Mouse (Mus musculus): ENCODE results near the gene Ttc21b. TPM values are rescaled to one million over a fixed set of nuclear protein-coding genes. Genes with fewer than 3 reads are reported as not detected.
"Not testable (repeated sequence)": the region's sequence is repeated elsewhere in the genome, so short reads cannot be mapped to it uniquely, and the experiment has no call there.

The Ttc21b gene
- total RNA-seq (2015; ENCODE audit: low replicate concordance) (0.42 TPM in 1 of 2 replicates, not detected in the other), total RNA-seq (2017; ENCODE audit: low replicate concordance) (1.0 TPM in 1 of 2 replicates, not detected in the other)

DNA sequence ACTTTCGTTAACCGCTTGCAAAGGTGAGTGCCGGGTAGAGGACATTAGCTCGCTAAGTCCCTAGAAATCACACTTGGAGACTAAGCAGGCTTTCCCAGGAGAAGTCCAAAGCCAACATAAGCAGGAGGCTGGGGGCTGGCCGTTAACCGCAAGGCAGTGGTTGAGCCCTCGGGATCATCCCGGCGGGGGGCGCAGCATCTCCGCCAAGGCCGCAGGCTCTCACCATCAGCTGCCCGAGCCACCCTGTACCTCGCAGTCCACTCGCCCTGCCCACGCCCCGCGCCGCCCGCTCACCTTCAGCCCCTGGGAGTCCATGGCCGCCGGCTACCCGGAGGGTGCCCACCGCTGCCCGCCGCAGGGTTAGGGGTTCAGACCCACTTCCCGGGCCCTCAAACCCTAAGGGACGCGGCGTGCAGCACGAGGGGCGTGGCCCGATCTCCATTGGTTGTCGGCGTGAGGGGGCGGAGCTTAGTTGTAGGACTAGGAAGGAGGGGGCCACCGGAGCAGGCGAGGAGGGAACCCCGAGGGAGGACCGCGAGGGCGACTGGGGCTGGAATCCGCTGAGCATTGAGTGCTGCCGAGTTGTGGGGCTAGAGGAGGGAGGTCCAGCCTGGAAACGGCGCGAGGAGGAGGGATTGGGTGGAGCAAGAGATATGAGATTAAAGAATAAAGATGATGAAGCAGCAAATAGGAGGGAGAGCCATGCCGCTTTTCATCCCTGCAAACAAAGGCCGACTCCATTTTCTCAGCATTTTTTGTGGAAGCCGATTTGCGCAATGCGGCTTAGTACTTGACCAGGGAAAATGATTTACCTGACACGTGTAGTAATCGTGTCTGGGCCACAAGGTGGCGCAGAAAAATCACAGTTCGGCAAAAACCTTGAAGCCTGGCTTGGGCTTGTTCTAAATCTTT lies at the start of gene Ttc21b:
Gene Ttc21b, minus strand, starts transcription at position 398 of the 912 bp plus-strand sequence.
- ATAC-seq (replicated peaks; ENCODE audit: low FRiP score, poor library complexity, severe bottlenecking): no peak

DNA sequence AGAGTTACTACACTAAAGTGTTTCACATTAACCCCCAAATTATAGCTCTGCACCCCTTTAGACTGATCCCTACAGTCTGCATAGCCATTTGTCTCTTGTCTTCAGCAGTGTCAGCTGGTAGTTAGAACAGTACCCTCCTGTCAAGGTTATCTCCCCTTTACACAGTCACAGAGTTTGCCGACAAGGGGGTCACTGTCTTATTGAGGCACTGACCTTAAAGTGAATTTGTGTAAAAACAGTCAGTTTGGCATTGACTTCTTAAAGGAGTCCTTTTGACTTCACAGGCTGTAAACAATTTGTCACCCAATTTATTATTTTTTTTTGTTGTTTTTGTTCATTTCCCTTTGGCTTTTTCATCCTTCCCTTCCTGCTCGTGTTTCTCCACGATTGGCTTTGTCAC lies 16.1 kb upstream of the Ttc21b start:
- ATAC-seq (replicated peaks; ENCODE audit: low FRiP score, poor library complexity, severe bottlenecking): no peak

DNA sequence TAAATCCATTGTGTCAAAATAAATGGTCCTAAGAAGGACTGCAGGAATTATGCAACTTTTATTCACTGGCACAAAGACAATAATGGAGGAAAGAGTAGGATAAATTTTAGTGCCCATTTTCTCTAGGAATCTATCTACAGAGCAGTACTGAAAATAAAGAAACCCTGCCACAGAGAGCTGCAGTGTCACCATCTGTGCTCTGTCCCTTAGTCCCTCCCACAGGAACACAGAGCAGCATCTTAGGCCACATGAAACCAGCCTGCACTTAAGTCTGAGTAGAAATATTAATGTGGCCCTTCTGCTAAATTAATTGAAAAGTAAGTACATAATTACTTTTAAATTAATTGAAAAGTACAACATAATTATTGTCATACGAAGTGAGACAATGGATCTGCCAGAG lies 12.4 kb downstream of the Ttc21b start:
- ATAC-seq (replicated peaks; ENCODE audit: low FRiP score, poor library complexity, severe bottlenecking): no peak

DNA sequence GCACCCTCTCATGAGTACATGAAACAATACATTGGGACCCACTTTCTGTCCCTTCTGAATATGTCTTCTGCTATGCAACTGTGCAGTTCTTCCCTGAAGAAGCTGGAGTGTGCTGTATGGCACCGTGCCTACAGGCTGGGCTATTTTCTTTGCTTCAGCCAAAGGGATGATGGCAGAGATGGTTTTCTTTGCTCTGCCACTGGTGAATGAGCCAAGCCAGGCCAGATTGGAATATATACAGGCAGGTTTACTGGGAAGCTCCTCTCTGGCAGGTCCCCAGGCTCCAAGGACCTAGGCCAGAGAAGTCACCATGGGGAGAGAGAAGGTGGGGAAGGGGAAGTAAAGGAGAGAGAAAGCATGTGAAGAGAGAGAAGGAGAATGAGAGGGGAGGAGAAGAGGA lies 16.1 kb downstream of the Ttc21b start:
- no peak for ATAC-seq (replicated peaks; ENCODE audit: low FRiP score, poor library complexity, severe bottlenecking)

DNA sequence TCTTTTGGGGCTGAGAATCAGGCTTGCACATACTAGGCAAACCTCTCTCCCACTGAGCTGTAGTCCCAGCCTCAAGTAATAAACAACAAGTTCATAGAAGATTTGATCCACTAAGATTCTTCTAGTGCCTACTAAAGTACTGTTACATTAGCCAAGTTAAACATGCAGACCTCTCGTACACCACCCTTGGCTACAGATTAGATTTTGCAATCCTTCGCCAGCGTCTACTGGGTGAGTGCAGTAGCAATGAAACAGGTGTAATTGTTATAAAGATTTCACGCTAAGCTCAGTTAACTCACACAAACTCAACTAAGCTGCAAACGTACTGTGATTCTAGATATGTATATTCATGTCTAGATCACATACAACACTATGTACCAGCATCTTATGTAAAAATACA lies 17.5 kb downstream of the Ttc21b start:
- ATAC-seq (replicated peaks; ENCODE audit: low FRiP score, poor library complexity, severe bottlenecking): no peak

DNA sequence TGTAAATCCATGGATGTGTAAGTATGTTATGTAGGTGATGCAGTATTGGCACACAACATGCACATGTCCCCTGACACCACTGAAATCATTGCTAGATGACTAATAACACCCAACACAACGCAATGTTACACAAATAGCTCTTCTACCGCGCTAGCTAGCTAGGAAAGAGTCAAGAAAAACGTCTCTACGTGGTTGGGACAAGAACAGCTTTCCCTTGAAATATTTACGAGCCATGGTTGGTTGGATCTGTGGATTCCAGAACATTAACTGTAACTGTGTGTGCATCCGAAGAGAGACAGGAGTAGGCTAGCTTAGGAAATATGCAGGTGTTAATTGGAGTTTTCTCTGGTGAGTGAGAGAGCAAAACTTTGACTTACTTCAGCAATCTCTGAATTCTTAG lies 35.5 kb downstream of the Ttc21b start:
- ATAC-seq (replicated peaks; ENCODE audit: low FRiP score, poor library complexity, severe bottlenecking): no peak

DNA sequence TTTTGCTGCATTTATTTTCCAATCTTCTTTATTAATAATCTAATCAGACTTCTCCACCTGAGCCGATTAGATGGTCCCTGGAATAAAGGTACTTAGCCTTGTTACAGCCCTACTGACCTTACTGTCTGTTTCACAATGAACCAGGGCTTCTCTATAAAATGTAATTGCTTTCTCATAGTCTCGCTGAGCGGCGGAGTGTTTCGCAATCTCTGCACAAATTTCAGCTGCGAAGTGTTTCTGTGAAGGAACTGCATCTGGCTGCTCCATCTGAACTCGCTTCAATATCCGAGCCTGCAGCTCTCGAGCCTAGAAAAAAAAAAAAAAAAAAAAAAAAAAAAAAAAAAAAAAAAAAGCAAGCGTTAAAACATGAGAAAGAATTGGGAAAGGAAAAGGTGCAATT lies 46.5 kb downstream of the Ttc21b start:
- no peak for ATAC-seq (replicated peaks; ENCODE audit: low FRiP score, poor library complexity, severe bottlenecking)

DNA sequence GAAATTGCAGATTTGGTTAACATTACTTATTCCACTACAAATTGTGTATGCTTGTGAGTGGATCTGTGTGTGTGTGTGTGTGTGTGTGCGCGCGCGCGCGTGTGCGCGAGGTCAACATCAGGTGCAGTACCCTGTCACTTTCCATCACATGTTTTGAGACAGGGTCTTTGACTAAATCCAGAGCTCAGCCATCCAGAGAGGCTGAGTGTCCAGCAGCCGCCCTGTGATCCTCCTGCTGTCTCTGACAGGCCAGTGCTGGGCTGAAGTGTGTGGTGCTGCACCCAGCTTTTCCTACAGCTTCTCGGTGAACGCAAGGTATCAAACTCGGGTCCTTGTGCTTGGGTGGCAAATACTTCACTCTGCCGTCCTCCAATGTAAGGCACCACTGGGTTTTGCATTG lies 47.1 kb downstream of the Ttc21b start:
- ATAC-seq (replicated peaks; ENCODE audit: low FRiP score, poor library complexity, severe bottlenecking): no peak

DNA sequence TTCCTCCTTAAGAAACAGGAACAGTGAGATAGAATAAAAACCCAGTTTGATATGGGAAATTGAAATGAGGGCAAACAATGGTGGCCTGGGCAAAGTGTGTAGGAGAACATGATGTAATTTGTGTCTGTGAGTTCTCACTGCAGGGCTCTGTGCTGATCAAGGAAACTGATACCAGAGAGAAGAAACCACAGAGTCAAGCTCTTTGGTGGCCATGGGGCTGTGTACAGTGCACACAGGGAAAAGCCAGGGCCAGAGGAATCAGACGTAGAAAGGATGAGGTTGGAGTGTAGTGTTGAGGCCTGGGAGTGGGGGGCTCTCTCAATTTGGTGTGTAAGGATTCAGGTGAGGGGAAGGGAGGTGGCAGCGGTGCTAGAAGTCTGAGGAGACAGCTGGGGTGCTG lies 49.6 kb downstream of the Ttc21b start:
- ATAC-seq (replicated peaks; ENCODE audit: low FRiP score, poor library complexity, severe bottlenecking): no peak

DNA sequence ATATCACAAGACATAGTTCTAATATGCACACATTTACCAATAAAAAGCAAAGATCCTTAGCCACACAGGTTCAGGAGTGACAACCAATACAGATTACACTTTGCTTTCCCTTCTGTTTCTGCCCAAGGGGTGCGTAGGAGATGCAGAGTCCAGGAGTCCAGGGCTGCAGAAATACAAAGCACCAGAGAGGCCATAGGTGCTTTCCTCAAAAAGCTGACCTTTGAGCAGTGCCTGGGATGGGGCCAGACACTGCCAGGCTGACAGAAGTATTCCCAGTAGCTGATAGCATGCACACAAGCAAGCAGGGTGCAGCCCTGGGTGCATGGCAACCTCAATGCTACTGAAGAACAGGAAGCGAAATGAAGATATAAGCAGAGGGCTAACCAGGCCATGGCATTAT lies 52.2 kb downstream of the Ttc21b start:
- no peak for ATAC-seq (replicated peaks; ENCODE audit: low FRiP score, poor library complexity, severe bottlenecking)

DNA sequence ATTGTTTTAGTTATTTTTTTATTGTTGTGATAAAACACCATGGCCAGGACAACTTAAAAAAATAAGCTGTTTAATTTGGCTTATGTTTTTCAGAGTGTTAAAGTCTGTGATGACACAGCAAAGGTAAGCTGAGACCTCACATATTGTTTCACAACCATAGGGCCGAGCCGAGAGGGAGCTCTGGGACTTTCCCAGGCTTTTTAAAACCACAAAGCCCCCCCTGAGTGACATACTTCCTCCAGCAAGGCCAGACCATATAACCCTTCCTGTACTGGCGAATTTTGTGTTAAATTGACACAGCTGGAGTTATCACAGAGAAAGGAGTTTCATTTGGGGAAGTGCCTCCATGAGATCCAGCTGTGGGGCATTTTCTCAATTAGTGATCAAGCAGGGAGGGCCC lies 56.2 kb downstream of the Ttc21b start:
- ATAC-seq (replicated peaks; ENCODE audit: low FRiP score, poor library complexity, severe bottlenecking): no peak

DNA sequence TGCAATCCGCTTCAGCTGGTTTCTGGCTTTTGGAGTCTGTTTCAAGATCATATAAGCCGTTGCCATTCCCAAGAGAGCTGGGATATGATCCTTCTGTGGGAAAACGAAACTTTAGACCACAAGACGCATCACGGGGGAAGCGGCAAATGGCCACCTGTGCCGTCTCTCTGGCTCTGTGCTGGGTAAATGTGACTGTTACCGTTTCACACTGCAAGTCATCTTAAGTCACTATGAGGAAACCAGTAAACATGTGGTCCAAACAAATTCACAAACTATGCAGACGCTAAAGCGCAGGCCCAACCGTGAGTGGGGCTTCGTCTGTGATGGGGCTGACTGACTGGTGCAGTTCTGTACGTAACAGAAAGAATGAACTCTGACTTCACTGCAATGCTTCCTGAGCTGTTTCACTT lies 64.7 kb downstream of the Ttc21b start:
- ATAC-seq (replicated peaks; ENCODE audit: low FRiP score, poor library complexity, severe bottlenecking): no peak

DNA sequence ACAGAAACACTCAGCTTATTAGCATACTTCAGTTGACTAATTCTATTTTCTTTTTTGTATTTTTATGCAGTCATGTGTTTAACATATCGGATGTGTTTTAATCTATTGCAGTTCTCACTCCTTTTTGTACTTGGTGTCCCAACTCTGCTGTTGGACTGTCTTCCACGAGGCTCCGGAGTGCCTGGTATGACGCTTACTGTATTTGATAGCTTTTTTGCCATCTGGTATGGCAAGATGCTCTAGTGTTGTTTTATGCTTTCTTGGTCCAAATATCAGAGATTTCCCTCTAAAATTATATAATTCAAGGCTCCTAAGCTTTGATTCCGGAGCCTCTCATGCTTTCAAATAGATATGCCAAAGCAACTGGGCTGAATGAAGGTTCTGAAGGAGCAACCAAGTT lies 66.3 kb downstream of the Ttc21b start:
- no peak for ATAC-seq (replicated peaks; ENCODE audit: low FRiP score, poor library complexity, severe bottlenecking)

DNA sequence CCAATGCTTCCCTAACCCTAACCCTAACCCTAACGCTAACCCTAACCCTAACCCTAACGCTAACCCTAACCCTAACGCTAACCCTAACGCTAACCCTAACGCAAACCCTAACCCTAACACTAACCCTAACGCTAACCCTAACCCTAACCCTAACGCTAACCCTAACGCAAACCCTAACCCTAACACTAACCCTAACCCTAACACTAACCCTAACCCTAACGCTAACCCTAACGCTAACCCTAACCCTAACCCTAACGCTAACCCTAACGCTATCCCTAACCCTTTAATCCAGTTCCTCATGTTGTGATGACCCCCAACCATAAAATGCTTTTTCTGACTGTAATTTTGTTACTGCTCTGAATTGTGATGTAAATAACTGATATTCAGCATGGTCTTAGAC lies 67.2 kb downstream of the Ttc21b start:
- not testable (repeated sequence) for ATAC-seq (replicated peaks; ENCODE audit: low FRiP score, poor library complexity, severe bottlenecking)

DNA sequence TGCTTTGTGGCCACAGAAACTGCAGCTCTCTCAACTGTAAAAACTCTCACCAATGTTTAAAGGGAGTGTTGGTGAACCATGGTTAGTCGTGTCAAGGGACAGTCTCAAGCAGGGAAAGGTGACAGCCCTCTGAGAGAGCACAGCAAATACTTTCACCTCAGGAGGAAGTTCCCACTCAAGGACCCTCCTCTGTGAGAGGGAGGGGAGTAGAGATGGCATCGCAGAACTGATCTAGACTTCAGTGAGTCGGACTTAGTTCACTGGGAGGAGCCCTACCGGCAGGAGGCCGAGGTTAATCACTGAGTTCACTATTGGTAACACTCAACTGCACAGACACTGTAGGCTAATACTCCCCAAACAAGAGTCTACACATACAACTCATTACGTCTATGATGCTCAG lies 68.9 kb downstream of the Ttc21b start:
- no peak for ATAC-seq (replicated peaks; ENCODE audit: low FRiP score, poor library complexity, severe bottlenecking)

DNA sequence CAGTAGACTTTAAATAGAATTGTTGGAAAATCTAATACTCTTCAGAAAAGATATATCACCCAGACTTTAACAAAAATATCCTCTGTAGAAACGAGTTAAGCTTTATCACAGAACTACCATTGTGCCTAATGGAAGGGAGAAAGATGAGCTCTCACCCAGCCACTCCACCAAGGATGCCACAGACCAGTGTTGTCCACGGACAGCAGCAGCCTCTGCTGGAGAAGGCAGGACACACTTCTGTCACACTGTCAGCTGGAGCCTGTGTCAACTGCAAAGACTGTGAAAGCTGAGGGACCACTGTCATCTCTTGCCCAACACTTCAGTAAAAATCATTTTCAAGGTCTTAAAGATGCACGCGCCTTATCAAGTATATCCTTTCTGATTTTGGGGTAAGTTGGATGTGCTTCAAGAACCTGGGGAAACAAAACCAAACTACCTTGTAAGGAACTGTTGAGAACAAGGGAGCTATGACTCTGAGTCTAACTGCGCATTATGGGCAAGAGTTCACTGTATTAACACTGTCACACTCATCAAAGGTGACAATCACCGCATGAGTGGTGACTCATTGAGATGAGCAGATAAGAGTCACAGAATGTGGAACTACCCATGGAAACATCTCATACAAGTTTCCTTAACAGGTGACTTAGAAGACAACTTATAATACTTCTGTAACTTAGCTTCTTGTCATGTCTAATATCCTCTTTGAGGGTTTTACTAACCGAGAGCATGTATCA lies 71.8 kb downstream of the Ttc21b start:
- no peak for ATAC-seq (replicated peaks; ENCODE audit: low FRiP score, poor library complexity, severe bottlenecking)

DNA sequence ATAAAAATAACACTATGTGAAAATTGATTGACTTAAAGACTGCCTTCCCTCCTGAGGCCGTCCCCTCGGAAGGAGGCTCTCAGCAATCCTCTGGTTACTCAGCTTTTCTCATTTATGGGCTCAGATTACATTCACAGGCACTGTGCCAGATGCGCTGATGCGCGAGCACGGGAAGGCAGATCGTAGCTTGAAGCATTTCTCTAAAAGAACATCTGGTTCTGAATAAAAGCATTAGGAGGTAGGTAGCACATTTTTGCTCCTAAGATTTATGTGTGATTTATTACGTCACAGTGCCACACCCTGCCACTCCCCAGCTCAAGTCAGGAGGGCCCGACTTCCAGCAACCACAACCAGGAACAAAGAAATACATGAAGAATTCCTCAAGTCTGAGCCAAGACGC lies 76.1 kb downstream of the Ttc21b start:
- no peak for ATAC-seq (replicated peaks; ENCODE audit: low FRiP score, poor library complexity, severe bottlenecking)

DNA sequence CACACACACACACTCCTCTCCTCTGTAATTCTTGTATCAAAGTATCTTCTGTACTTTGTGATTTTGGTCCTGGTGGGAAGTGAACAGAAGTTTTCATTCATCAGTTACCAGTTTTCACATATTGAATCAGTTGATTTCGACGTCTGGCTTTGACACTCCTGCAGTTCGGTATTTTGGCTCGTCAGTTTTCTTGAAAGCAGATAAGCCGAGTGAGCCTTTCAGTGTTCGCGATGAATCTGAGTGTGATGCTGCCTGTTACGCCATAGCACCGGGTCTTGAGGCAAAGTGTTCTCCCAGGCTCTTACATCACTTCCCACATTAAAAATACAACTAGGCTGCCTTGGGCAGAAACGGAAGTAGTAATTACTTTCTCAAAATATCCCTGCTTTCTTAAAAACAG lies 76.6 kb downstream of the Ttc21b start:
- ATAC-seq (replicated peaks; ENCODE audit: low FRiP score, poor library complexity, severe bottlenecking): no peak

DNA sequence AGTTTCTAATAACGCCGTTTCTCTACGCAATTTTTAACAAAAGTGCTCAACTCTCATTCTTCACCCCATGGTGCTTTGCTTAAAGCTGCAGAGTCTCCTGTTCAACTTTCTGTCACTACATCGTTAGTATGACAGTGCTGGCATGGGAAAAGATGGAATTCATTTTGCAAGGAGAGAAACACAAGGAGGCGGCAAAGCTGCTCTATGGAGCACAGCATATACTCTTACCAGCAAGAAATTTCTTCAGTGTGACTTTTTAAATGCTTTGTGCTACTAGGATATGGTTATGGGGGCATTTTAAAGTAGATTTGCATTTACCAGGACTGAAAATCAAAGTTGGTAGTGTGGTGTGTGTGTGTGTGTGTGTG lies 77.6 kb downstream of the Ttc21b start:
- no peak for ATAC-seq (replicated peaks; ENCODE audit: low FRiP score, poor library complexity, severe bottlenecking)

DNA sequence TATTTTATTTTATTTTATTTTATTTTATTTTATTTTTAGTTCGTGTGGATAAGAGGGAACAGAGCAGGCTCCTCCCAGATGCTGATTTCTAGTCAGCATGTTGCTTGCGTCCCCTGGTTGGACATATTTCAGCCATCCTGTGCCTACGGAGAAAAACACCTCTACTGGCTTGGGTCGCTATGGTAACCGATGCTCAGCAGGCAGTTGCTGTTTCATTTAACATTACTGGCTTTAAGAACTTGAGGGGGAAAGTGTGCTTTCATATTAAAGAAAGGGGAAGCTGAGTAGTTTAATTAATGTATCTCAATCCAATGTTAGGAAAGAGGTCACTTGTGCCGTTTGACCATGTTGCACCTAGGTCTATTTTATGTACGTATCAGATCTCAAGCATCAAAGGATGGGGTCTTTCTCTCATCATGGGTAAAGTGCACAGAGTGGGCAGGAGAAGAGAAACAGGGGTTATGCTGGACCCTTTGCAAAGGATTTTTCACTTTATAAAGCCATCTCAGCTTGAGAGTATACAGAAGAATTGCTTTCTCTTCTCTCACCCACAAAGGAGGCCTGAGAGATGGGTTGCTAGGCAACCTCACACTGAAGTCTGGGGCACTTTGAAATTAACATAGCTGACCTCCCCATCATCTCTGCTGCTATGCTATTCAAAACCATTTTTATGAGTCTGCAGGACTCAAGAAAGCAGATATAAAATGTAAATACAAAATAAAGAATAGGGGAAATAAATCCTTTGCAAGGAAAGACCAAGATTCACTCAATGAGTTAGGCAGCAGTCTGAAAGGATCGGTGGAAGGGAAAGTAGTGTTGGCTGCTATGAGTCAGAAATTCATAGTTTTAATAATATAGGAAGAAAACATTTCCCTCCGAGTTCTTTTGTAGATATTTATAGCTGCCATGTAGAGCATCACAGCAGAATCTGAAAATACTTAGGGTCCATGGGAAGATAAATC lies 78.2 kb downstream of the Ttc21b start:
- no peak for ATAC-seq (replicated peaks; ENCODE audit: low FRiP score, poor library complexity, severe bottlenecking)
